Mouse (Mus musculus) macrophage (primary cell): ENCODE measurements at regions not wholly inside any gene's neighbourhood (a gene's known extent, or its start where the extent isn't known, plus 50 kb on each side); places are given as distances from the start of the nearest gene placed in this dataset.

Source experiments
- H3K27ac ChIP-seq: fragments of 350-480 bp; formaldehyde crosslinking; 2 replicates; pipeline ENCODE4 v1.9.0; 2021
- H3K36me3 ChIP-seq: fragments of 350-480 bp; formaldehyde crosslinking; 2 replicates; pipeline ENCODE4 v1.9.0; 2021; ENCODE audit errors: inconsistent target
- H3K4me3 ChIP-seq: fragments of 350-480 bp; formaldehyde crosslinking; 2 replicates; pipeline ENCODE4 v1.9.0; 2021; ENCODE audit errors: inconsistent target
- H3K79me2 ChIP-seq: fragments of 350-480 bp; formaldehyde crosslinking; 2 replicates; pipeline ENCODE4 v1.9.0; 2021; ENCODE audit errors: inconsistent target
- WGBS: methylation state at CpG from one replicate; pipeline ENCODE4 v1.1.7; 2026; ENCODE audit warnings: inconsistent platforms; ENCODE audit not compliant: missing documents; 5-methylcytosine and 5-hydroxymethylcytosine counted together

DNA sequence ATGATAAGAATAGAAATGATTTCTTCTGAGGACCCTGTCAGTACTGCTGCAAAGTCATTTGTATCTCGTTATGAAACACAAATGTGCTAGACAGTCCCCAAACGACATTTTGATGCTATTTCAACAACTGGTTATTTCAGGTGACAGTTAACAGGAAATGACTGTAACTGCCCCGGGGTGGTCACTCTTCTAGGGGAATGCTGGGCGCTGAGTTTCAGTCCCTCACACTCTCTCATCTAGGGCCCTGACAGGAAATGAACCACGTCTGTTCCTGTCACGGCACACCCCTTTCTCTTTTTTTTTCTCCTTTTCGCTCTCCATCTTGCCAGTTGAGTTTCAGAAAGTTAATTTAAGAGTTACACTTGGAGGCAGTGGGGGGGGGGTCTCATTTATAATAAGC lies 556.2 kb downstream of the Ccdc171 start:
- Histone ChIP-seq H3K36me3 (no peaks in the 10 kb centered on the region), H3K27ac (no peak overlapping the region), H3K79me2 (no peaks in the 10 kb centered on the region), H3K4me3 (no peak overlapping the region)
- 20% methylated on average over 7 of the region's 7 CpGs for WGBS

DNA sequence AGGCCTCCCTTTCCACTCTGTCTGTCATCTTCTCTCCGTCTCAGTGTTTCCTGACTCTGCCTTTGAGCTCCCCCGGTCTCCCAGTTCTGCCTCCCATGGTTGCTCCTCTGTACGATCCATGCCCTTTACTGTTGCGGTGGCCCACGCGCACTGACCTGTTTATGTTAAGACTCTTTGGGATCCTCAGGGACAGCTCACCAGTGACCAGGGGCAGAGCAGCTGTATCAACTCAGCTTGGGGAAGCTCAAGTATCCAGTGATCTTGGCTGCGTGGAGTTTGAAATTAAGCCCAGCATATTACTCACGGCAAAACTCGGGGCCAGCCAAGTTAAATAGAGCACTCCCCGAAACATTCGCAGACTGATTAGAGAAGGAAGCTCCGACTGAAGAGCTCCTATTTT lies 562.8 kb downstream of the Ccdc171 start:
- Histone ChIP-seq H3K27ac (no peak overlapping the region), H3K36me3 (no peaks in the 10 kb centered on the region), H3K79me2 (no peaks in the 10 kb centered on the region), H3K4me3 (no peak overlapping the region)
- 93% methylated on average over 12 of the region's 12 CpGs for WGBS

DNA sequence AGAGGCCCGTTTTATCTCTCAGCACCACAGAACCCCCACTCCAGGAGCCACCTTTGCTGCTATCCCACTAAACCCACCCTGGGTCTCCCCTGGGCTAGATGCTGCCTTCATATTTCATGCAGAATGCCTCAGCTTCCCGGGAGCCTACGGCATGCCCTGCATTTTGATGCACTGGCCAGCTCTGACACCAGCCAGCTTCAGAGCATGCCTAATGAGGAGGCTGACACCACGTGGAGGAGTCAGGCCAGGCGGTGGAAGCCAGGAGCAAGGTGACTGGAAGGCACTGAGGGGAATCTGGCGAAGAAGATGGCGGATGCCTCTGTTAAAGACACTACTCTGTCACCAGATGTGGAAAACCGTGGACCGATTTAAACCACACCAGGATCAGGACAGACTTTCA lies 567.2 kb downstream of the Ccdc171 start:
- H3K27ac ChIP-seq: no peak overlapping the region
- H3K4me3 ChIP-seq: no peak overlapping the region
- H3K79me2 ChIP-seq: no peaks in the 10 kb centered on the region
- WGBS: 86% methylated on average over 9 of the region's 9 CpGs
- no peaks in the 10 kb centered on the region for H3K36me3 ChIP-seq

DNA sequence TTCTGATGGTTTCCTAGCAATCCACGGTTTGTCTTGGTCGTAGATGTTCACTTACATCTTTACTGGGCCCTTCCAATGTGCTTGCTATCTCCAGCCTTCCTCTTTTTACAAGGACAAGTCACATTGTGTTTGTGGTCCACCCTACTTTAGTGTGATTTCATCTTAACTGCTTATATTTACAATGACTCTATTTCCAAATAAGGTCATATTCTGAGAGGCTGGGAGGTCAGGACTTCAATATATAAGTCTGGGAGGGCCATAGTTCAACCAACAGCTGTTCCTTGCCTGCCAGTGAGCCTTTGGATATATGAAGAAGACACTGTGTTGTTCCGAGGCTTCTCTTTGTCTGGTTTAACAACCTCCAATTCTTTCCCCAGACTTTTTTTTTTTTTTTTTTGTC lies 569.9 kb downstream of the Ccdc171 start:
- no peak overlapping the region for H3K27ac ChIP-seq
- 95% methylated on average over 3 of the region's 3 CpGs for WGBS
- no peaks in the 10 kb centered on the region for H3K36me3 ChIP-seq
- no peaks in the 10 kb centered on the region for H3K79me2 ChIP-seq
- H3K4me3 ChIP-seq: no peak overlapping the region

DNA sequence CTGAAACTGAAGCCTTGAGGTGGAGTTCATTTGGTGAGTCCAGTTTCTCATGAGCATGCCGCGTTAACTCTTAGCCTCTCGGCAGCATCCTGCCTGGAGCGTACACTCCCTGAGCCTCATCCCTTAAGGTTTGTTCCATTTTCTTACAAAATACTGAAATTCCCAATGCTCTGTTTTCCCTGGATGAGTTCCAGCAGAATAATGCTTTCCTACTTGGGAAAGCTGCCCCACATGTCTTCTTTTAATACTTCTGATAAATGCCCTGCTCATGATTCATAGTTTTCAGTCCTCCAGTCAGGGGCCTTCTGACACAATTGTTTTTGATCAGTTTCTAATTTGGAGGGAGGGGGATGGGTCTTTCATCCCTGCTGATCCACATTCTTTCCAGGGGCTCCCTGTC lies 570.7 kb downstream of the Ccdc171 start:
- Histone ChIP-seq H3K79me2 (no peaks in the 10 kb centered on the region), H3K4me3 (no peak overlapping the region), H3K27ac (no peak overlapping the region), H3K36me3 (no peaks in the 10 kb centered on the region)
- WGBS: 95% methylated on average over 4 of the region's 4 CpGs

DNA sequence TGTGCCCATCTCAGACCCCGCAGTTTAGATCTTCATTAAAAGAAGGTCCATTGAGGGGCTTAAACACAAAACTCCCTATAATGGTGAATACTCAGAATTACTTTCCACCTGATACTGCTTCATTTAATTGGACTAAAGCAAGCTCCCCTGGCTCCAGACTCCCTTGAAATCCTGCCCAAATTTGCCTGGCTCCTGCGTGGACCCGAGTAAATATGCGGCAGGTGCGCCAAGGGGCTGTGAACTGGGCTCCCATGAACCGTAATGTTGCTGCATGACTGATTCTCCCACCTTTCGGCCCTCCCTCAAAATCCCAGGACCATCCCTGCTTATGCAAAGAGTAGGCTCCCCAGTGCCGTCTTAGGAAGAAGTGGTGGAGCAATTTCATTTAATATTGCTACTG lies 573.7 kb downstream of the Ccdc171 start:
- Histone ChIP-seq H3K27ac (no peak overlapping the region), H3K4me3 (no peak overlapping the region), H3K36me3 (no peaks in the 10 kb centered on the region), H3K79me2 (no peaks in the 10 kb centered on the region)
- 91% methylated on average over 8 of the region's 8 CpGs for WGBS

DNA sequence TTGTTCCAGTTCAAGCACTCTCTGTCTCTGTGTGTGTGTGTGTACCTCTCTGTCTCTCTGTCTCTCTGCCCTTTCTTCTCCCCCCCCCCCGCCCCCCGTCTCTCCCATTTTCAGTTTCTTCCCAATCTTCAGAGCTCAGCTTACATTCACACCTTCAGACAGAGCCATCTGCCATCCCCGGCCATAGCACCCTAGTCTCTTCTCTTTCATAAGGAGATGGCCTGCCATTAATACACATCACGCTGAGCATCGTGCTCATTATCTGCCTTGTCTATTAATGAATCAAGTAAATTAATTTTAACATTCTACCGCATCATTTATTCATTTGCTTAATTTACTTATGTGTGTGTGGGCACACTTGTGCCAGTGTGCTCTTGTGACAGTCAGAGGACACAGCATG lies 573.2 kb downstream of the Bnc2 start:
- H3K79me2 ChIP-seq: no peaks in the 10 kb centered on the region

DNA sequence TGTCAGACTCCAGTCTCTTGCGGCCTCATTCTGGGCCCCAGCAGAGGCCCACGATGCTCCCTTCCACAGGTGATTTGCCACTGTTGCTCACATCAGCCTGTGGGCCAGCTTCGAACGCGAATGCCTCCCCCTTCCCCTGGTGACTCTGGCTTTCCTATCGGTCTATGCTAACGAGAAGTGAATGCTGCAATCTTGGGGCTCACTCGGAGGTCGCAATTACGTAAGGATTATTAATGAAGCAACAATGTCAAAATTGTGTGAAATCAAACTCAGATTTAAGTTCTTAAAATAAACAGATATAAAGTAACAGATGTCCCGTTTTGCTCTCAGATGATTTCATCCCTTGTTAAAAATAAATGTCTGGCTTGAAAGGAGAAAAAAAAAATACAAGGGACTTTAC lies 572.3 kb downstream of the Bnc2 start:
- H3K27ac ChIP-seq: no peak overlapping the region
- no peaks in the 10 kb centered on the region for H3K36me3 ChIP-seq
- H3K4me3 ChIP-seq: no peak overlapping the region
- no peaks in the 10 kb centered on the region for H3K79me2 ChIP-seq
- WGBS: 61% methylated on average over 11 of the region's 11 CpGs

More for the DNA sequence above, 573.2 kb downstream of the Bnc2 start:
- Histone ChIP-seq H3K36me3 (no peaks in the 10 kb centered on the region), H3K27ac (no peak overlapping the region), H3K4me3 (no peak overlapping the region)
- 96% methylated on average over 4 of the region's 6 CpGs for whole genome bisulfite sequencing

DNA sequence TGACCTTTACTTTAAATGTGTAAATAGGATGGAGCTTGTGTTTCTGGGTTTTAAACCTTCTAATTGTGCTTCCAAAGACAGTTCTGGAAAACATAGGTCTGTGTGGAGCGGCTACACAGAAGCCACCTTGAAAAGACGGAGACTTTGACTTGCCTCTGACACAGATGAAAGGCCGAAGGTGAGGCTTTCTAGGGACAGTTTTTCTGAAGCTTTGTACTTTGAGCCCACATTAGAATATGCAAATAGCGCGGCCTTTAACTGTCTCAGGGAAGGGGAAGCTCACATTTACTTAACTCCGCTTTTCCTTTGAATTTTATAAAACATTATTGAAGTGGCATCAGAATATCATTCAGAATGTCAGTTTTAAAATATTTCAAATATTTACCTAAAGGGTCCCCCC lies 566.5 kb downstream of the Bnc2 start:
- Histone ChIP-seq H3K36me3 (no peaks in the 10 kb centered on the region), H3K4me3 (no peak overlapping the region), H3K27ac (no peak overlapping the region), H3K79me2 (no peaks in the 10 kb centered on the region)
- 94% methylated on average over 6 of the region's 6 CpGs for WGBS

DNA sequence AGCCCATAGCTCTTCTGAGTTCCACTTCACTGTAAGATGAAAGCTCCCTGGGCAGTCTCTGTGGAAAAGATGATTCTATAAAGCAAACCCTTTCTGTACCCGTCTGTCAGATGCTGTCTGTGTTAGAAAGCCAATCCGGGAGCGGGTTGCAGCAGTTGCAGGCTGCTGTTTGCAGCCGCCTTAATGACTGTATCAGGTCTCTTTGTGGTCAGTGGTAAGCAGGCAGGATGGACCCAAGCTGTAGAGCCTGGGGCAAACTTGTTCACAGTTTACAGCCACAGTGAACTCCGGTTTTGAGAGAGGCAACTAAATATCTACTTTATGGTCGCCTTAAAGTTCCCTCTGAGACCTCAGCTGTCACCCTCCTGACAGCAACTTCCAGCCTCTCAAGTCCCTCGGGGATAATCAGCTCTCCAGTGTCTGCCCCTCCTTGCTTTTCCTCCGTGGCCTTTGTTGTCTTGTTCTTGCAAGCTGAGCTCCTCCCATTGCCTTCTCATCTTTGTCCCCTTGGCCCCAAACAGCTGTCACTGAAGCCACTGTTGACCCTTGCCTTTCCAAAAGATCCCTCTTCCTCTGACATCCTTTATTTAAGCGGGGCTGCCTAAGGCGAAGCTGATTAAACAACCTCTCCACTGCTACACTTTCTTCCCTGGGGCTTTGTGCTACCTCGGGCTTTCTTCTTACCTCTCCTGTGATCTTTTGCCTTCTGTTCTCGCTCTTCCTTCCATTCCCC lies 565.1 kb downstream of the Bnc2 start:
- Histone ChIP-seq H3K4me3 (no peak overlapping the region), H3K36me3 (no peaks in the 10 kb centered on the region), H3K79me2 (no peaks in the 10 kb centered on the region), H3K27ac (no peak overlapping the region)
- 72% methylated on average over 12 of the region's 12 CpGs for WGBS

DNA sequence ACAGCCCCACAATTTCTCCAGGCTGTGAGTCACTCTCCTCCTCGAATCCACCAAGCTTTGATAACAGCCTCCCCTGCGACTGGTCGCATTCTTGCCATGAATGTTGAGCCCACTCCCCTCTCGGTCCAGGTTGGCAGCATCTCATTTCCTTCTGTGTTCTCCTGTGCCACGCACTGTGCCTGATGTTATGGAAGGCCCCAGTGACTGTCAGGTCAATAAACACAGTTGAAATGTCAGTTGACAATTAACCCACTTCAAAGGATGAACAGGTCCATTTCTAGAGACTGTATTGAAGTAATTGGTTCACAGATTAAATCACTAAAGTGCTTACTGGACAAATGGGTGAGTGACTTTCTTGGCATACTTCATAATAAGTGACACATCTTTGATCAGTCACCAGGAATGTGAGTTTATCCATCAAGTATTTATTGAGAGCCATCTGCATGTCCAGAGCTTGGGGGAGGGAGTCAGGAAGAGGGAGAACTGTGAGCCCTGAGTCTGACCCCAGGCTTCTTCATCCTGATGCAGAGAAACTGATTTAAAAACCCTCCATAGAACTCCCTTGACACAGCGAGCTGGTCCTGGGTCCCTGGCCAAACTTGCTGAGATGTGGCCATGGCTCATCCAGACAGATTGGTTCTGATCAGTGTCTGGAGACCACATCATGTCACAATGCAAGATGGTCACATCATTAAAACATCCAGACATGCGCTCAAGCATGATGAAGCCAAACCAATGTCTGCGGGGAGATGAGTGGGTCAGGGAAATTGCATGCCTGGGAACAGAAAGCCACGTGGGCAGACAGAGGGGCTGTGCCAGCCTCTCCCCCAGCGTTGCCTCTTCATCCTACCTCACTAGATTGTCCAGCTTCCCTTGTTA lies 560.7 kb downstream of the Bnc2 start:
- no peak overlapping the region for H3K4me3 ChIP-seq
- no peaks in the 10 kb centered on the region for H3K36me3 ChIP-seq
- WGBS: 85% methylated on average over 10 of the region's 10 CpGs
- no peaks in the 10 kb centered on the region for H3K79me2 ChIP-seq
- H3K27ac ChIP-seq: no peak overlapping the region

DNA sequence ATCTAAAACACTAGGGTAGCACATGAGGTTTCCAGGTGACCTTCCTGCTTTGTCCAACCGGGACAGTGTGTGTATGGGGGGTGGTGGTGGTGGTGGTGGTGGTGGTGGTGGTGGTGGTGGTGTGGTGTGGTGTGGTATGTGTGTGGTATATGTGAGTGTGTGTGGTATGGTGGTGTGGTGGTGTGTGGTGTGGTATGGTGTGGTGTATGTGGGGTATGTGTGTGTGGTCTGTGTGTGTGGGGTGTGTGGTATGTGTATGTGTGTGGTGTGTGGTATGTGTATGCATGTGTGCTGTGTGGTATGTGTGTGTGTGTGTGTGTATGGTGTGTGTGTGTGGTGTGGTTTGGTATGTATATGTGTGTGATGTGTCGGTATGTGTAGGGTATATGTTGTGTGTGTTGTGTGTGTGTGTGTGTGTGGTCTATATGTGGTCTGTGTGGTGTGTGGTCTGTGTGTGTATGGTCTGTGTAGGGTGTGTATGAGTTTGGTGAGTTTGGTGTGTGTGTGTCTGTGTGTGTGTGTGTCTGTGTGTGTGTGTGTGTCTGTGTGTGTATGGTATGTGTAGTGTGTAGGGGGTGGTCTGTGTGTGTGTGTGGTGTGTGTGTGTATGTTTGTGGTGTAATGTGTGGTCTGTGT lies 556.7 kb downstream of the Bnc2 start:
- H3K4me3 ChIP-seq: no peak overlapping the region
- WGBS: 88% methylated on average over 2 of the region's 2 CpGs

DNA sequence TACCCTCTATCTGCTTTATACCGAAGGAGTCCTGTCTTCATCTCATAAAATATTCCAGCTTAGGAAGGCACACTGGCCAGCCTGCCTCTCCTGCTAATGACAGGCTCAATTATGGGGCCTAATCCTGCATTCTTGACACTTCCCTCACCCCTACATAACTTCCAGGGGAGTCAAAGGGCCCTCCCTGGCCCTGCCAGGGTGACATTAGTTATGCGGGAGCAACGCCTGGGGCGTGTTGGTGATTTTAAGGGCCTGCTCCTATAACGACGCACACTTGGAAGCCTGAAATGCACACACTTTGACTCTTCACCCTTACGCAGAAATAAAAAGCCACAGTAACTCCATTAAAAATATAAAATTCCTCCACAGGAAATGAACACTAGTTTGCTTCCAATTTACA lies 555.5 kb downstream of the Bnc2 start:
- Histone ChIP-seq H3K27ac (no peak overlapping the region), H3K79me2 (no peaks in the 10 kb centered on the region), H3K4me3 (no peak overlapping the region), H3K36me3 (no peaks in the 10 kb centered on the region)
- 92% methylated on average over 7 of the region's 7 CpGs for WGBS

More for the DNA sequence above, 556.7 kb downstream of the Bnc2 start:
- Histone ChIP-seq H3K79me2 (no peaks in the 10 kb centered on the region), H3K36me3 (no peaks in the 10 kb centered on the region), H3K27ac (no peak overlapping the region)

DNA sequence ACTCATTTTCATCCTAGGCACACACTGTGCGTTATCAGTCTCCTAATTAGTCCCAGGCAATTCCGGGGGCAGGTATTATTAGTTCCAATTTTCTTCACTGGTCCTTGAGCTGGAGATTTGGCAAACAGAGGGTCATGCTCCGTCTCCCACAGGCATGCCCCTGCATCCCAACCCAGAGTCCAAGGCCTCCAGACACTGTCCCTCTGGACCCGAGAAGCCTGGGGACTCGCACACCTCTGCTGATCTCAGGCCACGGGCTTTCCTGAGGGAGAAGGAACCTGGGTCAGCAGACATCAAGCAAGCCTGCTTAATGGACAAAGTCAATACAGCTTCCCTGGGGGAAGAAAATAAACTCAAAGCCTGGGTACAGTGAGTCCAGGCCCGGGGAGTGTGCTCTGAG lies 554.7 kb downstream of the Bnc2 start:
- no peak overlapping the region for H3K27ac ChIP-seq
- no peaks in the 10 kb centered on the region for H3K36me3 ChIP-seq
- WGBS: 87% methylated on average over 7 of the region's 7 CpGs
- H3K79me2 ChIP-seq: no peaks in the 10 kb centered on the region
- no peak overlapping the region for H3K4me3 ChIP-seq

DNA sequence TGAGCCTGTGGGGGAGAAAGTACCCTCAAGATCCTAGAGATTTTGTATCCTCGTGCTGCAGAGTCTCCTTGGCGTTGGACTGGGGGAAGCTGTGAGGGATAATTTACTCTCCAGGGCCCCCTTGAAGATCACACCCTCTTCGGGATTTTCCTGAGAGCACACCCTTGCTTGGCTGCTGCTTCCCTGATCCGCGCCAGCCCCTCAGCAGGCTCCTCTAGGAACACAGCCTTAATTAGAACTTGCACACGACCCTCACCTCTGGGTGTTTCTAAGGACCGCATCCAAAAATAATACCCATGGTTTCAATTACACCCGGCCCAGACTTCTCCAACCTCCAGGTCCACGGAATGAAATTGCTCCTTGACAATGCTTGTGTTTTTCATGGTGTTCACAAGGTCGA lies 553.6 kb downstream of the Bnc2 start:
- 92% methylated on average over 9 of the region's 10 CpGs for WGBS
- Histone ChIP-seq H3K79me2 (no peaks in the 10 kb centered on the region), H3K27ac (no peak overlapping the region), H3K36me3 (no peaks in the 10 kb centered on the region), H3K4me3 (no peak overlapping the region)
